Mouse (Mus musculus) MEL (cell line): ENCODE measurements around the gene Ccdc40. TPM values are rescaled to one million over a fixed set of nuclear protein-coding genes. Genes with fewer than 3 reads are reported as not detected.
"Not testable (repeated sequence)": the region's sequence is repeated elsewhere in the genome, so short reads cannot be mapped to it uniquely, and the experiment has no call there.

ENCODE experiments used
- DNase-seq: peaks from one replicate; pipeline ENCODE4 v3.0.0; 2011; ENCODE audit warnings: low read depth, low spot score
- H3K27ac ChIP-seq: 2 replicates; pipeline ENCODE4 v1.5.1; 2012; ENCODE audit warnings: low read depth, mild to moderate bottlenecking, control low read depth, low read length, moderate library complexity; ENCODE audit not compliant: control insufficient read depth
- H3K27me3 ChIP-seq, 2 experiments: fragments of 150-350 bp in 1 of 2; sonication (generic) in 1 of 2; 2 replicates each; pipeline ENCODE4 v1.6.1; 2012; ENCODE audit warnings: low read length in 2 of 2, mild to moderate bottlenecking in 2 of 2, improper control_type of control experiment in 1 of 2, moderate library complexity in 1 of 2; ENCODE audit not compliant: insufficient read depth in 2 of 2, control insufficient read depth in 1 of 2
- H3K36me3 ChIP-seq, 2 experiments: 2 replicates each; pipeline ENCODE4 v1.6.1; 2012 to 2014; ENCODE audit warnings: low read length in 2 of 2, improper control_type of control experiment in 1 of 2, inconsistent platforms in 1 of 2, mild to moderate bottlenecking in 1 of 2; ENCODE audit not compliant: insufficient read depth in 2 of 2, control insufficient read depth in 1 of 2
- H3K4me1 ChIP-seq, 2 experiments: fragments of 150-350 bp in 1 of 2; sonication (generic) in 1 of 2; 2 replicates each; pipeline ENCODE4 v1.6.1; 2012; ENCODE audit warnings: low read length in 2 of 2, improper control_type of control experiment in 1 of 2, mild to moderate bottlenecking in 1 of 2; ENCODE audit not compliant: insufficient read depth in 2 of 2, control insufficient read depth in 1 of 2
- H3K4me3 ChIP-seq, 2 experiments: fragments of 150-350 bp in 1 of 2; sonication (generic) in 1 of 2; 2 replicates each; pipeline ENCODE4 v1.5.1; 2012; ENCODE audit warnings: low read depth in 2 of 2, low read length in 2 of 2, mild to moderate bottlenecking in 2 of 2, moderate library complexity in 2 of 2, control low read depth in 1 of 2, improper control_type of control experiment in 1 of 2; ENCODE audit not compliant: control insufficient read depth in 1 of 2, insufficient read depth in 1 of 2
- H3K79me2 ChIP-seq: 2 replicates; pipeline ENCODE4 v1.6.1; 2012; ENCODE audit warnings: mild to moderate bottlenecking, low read length, moderate library complexity; ENCODE audit not compliant: control insufficient read depth, poor library complexity, insufficient read depth
- H3K9ac ChIP-seq: 2 replicates; pipeline ENCODE4 v1.6.1; 2012; ENCODE audit warnings: low read depth, mild to moderate bottlenecking, control low read depth, low read length, moderate library complexity; ENCODE audit not compliant: control insufficient read depth, poor library complexity, severe bottlenecking
- H3K9me3 ChIP-seq: fragments of 150-350 bp; sonication (generic); replicated peaks from 2 replicates; pipeline ENCODE4 v1.6.1; 2012; ENCODE audit warnings: mild to moderate bottlenecking, low read length, improper control_type of control experiment, moderate library complexity; ENCODE audit not compliant: insufficient read depth
- CHD1 ChIP-seq: IDR thresholded peaks from 2 replicates; pipeline ENCODE4 v1.6.1; 2012; ENCODE audit warnings: low read depth, mild to moderate bottlenecking, inconsistent platforms, low read length, improper control_type of control experiment
- CTCF ChIP-seq, 3 experiments: IDR thresholded peaks in 2 of 3; conservative IDR thresholded peaks in 1 of 3; 2 replicates each; pipeline ENCODE4 v1.5.1; 2011 to 2012; ENCODE audit warnings: low read length in 3 of 3, low read depth in 2 of 3, mild to moderate bottlenecking in 2 of 3, improper control_type of control experiment in 1 of 3, inconsistent platforms in 1 of 3, mixed read lengths in 1 of 3, moderate library complexity in 1 of 3; ENCODE audit not compliant: control insufficient read depth in 1 of 3, insufficient read depth in 1 of 3, poor library complexity in 1 of 3, severe bottlenecking in 1 of 3
- ELF1 ChIP-seq: IDR thresholded peaks from 2 replicates; pipeline ENCODE4 v1.6.1; 2014; ENCODE audit warnings: low read depth, mild to moderate bottlenecking, inconsistent platforms, low read length, improper control_type of control experiment, moderate library complexity
- EP300 ChIP-seq, 2 experiments: IDR thresholded peaks; 2 replicates each; pipeline ENCODE4 v1.6.1; 2011; ENCODE audit warnings: improper control_type of control experiment in 2 of 2, low read length in 2 of 2, low read depth in 1 of 2, mild to moderate bottlenecking in 1 of 2
- GATA1 ChIP-seq: IDR thresholded peaks from 2 replicates; pipeline ENCODE4 v1.6.1; 2011; ENCODE audit warnings: low read depth, low read length, improper control_type of control experiment
- NELFE ChIP-seq: IDR thresholded peaks from 2 replicates; pipeline ENCODE4 v1.6.1; 2011; ENCODE audit warnings: low read depth, low read length, improper control_type of control experiment
- POLR2A ChIP-seq, 2 experiments: IDR thresholded peaks; 2 replicates each; pipeline ENCODE4 v1.6.1; 2011 to 2012; ENCODE audit warnings: low read length in 2 of 2, mild to moderate bottlenecking in 2 of 2, control low read depth in 1 of 2, improper control_type of control experiment in 1 of 2, low read depth in 1 of 2, moderate library complexity in 1 of 2; ENCODE audit not compliant: control insufficient read depth in 1 of 2, insufficient read depth in 1 of 2, poor library complexity in 1 of 2
- POLR2AphosphoS2 ChIP-seq: IDR thresholded peaks from 2 replicates; pipeline ENCODE4 v1.6.1; 2011; ENCODE audit warnings: low read length, improper control_type of control experiment
- TCF12 ChIP-seq: IDR thresholded peaks from 2 replicates; pipeline ENCODE4 v1.6.1; 2014; ENCODE audit warnings: low read depth, mild to moderate bottlenecking, inconsistent platforms, low read length, improper control_type of control experiment, moderate library complexity
- polyA plus RNA-seq, 2 experiments: library from polyadenylated mRNA; stranded (reverse) in 1 of 2; unstranded in 1 of 2; fragments of >175 nt in 1 of 2; fragments of >200 nt in 1 of 2; gene quantifications; 2 replicates each; pipeline versions ENCODE4 v1.2.1 to v1.2.4; 2012; ENCODE audit warnings: low replicate concordance in 2 of 2, low read depth in 1 of 2; ENCODE audit not compliant: insufficient read length in 2 of 2, insufficient read depth in 1 of 2, missing spikeins in 1 of 2
- total RNA-seq: library from RNA; depleted of rRNA; stranded (reverse); fragments of 300-350 nt; gene quantifications from 2 replicates; pipeline ENCODE4 v1.2.3, GENCODE M21; 2012

The Ccdc40 gene
- total and polyA plus RNA-seq, 3 experiments = 0.46 to 1.9 TPM; not detected in 1

GRCm38 (mm10) chr11:119287207-119287992, 59.0 kb downstream of the Ccdc40 start:
- peaks cover 0 to 24% of the 10 kb centered on the region in 2 experiments; a peak in 2 of 4 replicates for H3K36me3 ChIP-seq
- H3K79me2 ChIP-seq = no peaks in the 10 kb centered on the region
- no peaks in the 10 kb centered on the region for H3K4me1 ChIP-seq
- H3K27ac ChIP-seq = no peak overlapping the region
- H3K4me3 ChIP-seq = no peak overlapping the region
- TF ChIP-seq POLR2A (IDR thresholded peaks at IDR 0.05; ENCODE audit: control insufficient read depth in 1 of 2, insufficient read depth in 1 of 2, low read depth in 1 of 2, low read length in 2 of 2, poor library complexity in 1 of 2) = peak in 1 of 2 experiments; percentile 33; a peak in 1 of 4 replicates
- no peak for TF ChIP-seq EP300 (IDR thresholded peaks at IDR 0.05; ENCODE audit: low read depth in 1 of 2, low read length in 2 of 2)
- no peaks in the 10 kb centered on the region for H3K27me3 ChIP-seq
- no peak overlapping the region for H3K9ac ChIP-seq
- H3K9me3 ChIP-seq = no peaks in the 10 kb centered on the region
- no peak for DNase-seq

- not testable (repeated sequence) for H3K9me3 ChIP-seq, H3K4me3 ChIP-seq, H3K9ac ChIP-seq, H3K4me1 ChIP-seq, H3K27me3 ChIP-seq, DNase-seq, H3K27ac ChIP-seq
- peaks cover 0 to 53% of the 10 kb centered on the region in 2 experiments; a peak in 3 of 4 replicates for H3K36me3 ChIP-seq
- H3K79me2 ChIP-seq = peaks cover 10% of the 10 kb centered on the region
Observed at GRCm38 (mm10) chr11:119292861-119293260, 64.5 kb downstream of the Ccdc40 start.

- H3K36me3 ChIP-seq = peaks cover 8 to 26% of the 10 kb centered on the region in 2 experiments
- H3K27ac ChIP-seq = no peak overlapping the region
- peaks cover 30% of the 10 kb centered on the region for H3K79me2 ChIP-seq
- H3K4me1 ChIP-seq = peaks cover 2 to 11% of the 10 kb centered on the region in 2 experiments
- H3K27me3 ChIP-seq = peaks cover 5 to 6% of the 10 kb centered on the region in 2 experiments; a peak in 2 of 4 replicates
- no peaks in the 10 kb centered on the region for H3K9me3 ChIP-seq
- DNase-seq = no peak
- peak overlapping the region; percentile 22 for H3K9ac ChIP-seq
- TF ChIP-seq TCF12 (no peak), GATA1 (no peak), POLR2AphosphoS2 (no peak), CHD1 (no peak), EP300 (IDR thresholded peaks at IDR 0.05; ENCODE audit: low read depth in 1 of 2, low read length in 2 of 2) (no peak), NELFE (no peak), CTCF (IDR thresholded peaks at IDR 0.05 in 2 of 3, conservative IDR thresholded peaks at IDR 0.05 in 1 of 3; ENCODE audit: control insufficient read depth in 1 of 3, insufficient read depth in 1 of 3, low read depth in 2 of 3, low read length in 3 of 3, poor library complexity in 1 of 3, severe bottlenecking in 1 of 3) (no peak), ELF1 (no peak)
- H3K4me3 ChIP-seq = peak overlapping the region in 1 of 2 experiments; percentile 10; a peak in 1 of 4 replicates
Observed at GRCm38 (mm10) chr11:119297996-119298395, 69.6 kb downstream of the Ccdc40 start.
